Mouse (Mus musculus) heart, adult 2 months (tissue): Measurements from ENCODE around the gene Nfrkb.

ENCODE experiments used
- CTCF ChIP-seq: fragments of 200-600 bp; IDR thresholded peaks from 2 replicates; pipeline ENCODE4 v1.8.1; 2022; ENCODE audit warnings: antibody characterized with exemption, mild to moderate bottlenecking, moderate library complexity
- POLR2A ChIP-seq: fragments of 200-500 bp; IDR thresholded peaks from 2 replicates; pipeline ENCODE4 v1.6.1; 2011; ENCODE audit warnings: mild to moderate bottlenecking, low read depth, low read length, control low read depth; ENCODE audit not compliant: insufficient read depth

DNA sequence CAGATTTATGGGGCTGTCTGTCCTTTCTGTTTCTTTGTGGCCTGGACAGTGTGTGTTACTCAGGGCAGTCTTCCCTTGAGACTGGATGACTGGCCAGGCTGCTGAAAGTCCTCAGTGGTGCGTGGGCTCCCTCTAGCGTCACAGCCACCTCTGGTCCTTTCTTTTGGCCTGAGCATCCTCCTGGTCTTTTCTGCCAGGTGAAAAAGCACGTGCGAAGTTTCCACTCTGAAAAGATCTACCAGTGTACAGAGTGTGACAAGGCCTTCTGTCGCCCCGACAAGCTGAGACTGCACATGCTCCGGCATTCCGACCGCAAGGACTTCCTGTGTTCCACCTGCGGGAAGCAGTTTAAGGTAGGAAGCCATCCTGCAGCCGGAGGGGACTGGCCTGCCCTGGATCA is 37.1 kb upstream of the Nfrkb start:
- peak; percentile 95 for TF ChIP-seq CTCF
- no peak for TF ChIP-seq POLR2A
